In the genomic region with DNA sequence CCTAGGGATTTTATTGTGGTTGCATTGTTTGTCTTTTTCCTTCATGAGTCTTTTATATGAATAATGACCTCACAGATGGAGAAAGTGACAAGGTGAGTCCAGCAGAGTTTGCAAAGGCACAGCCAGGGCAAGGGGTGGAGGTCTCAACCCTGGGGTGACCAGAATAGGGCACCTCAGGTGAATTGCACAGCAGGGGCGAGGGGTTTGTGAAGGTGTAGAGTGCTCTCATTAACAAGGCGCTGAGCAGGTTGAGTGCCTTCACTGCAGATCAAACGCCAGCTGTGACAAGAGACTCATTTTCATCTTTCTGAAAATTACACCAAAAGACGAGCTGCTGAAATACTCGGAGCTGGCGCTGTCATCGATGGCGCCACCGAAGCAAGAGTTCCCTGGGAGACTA, we compare ENCODE assay signal across 9 mouse cellular contexts. TPM values are rescaled to one million over a fixed set of nuclear protein-coding genes. Genes with fewer than 3 reads are reported as not detected.
DNase-seq lines count a peak whose midpoint lies in the region; ATAC-seq and TF ChIP-seq lines count a peak whose summit lies in the region.
"Had no signal": no experiment of that assay in that cellular context is flagged by ENCODE, and none has a peak within 500 bp of the region (broad histone marks: within the 10 kb centered on the region; RNA-seq: fewer than 3 reads in every experiment).

No protein-coding gene starts in this region.

- no peak overlapping the region for H3K9ac ChIP-seq in liver, embryonic 11.5 days (ENCODE audit: low read depth, low read length)
- H3K9ac ChIP-seq in liver, embryonic 12.5 days = no peak overlapping the region
- no peak overlapping the region for H3K9ac ChIP-seq in forebrain, embryonic 11.5 days (ENCODE audit: low read length)
- H3K9ac ChIP-seq in hindbrain, postnatal 0 days (replicated peaks; ENCODE audit: low read length) = peak overlapping the region; percentile 55; the same call in 1 of the 2 replicates
- peak overlapping the region; percentile 50 for H3K9ac ChIP-seq in neural tube, embryonic 15.5 days (replicated peaks)

- TF ChIP-seq CTCF in hindbrain, postnatal 0 days (IDR thresholded peaks at IDR 0.05; ENCODE audit: low read depth) = no peak

- no peak overlapping the region for H3K27ac ChIP-seq in liver, embryonic 11.5 days (ENCODE audit: low read depth, low read length)
- H3K27ac ChIP-seq in liver, embryonic 12.5 days = no peak overlapping the region
- H3K27ac ChIP-seq in forebrain, embryonic 11.5 days (ENCODE audit: low read depth, low read length) = no peak overlapping the region
- H3K27ac ChIP-seq in hindbrain, postnatal 0 days = peak overlapping the region; percentile 74
- peak overlapping the region; percentile 72; the same call in 1 of the 2 replicates for H3K27ac ChIP-seq in neural tube, embryonic 15.5 days (replicated peaks)

- WGBS in liver, embryonic 11.5 days = 15% methylated on average over 9 of the region's 9 CpGs
- WGBS in liver, embryonic 12.5 days (ENCODE audit: insufficient replicate concordance) = 15% methylated on average over 9 of the region's 9 CpGs
- WGBS in forebrain, embryonic 11.5 days = 20% methylated on average over 9 of the region's 9 CpGs
- 15% methylated on average over 9 of the region's 9 CpGs for WGBS in hindbrain, postnatal 0 days
- 7% methylated on average over 9 of the region's 9 CpGs for WGBS in neural tube, embryonic 15.5 days

- peaks cover 50% of the 10 kb centered on the region for H3K27me3 ChIP-seq in liver, embryonic 11.5 days (replicated peaks; ENCODE audit: control insufficient read depth, insufficient read depth, low read length)
- H3K27me3 ChIP-seq in liver, embryonic 12.5 days (replicated peaks) = peaks cover 85% of the 10 kb centered on the region
- H3K27me3 ChIP-seq in forebrain, embryonic 11.5 days (ENCODE audit: control insufficient read depth, insufficient read depth, low read length) = peaks cover 64% of the 10 kb centered on the region
- peaks cover 12% of the 10 kb centered on the region for H3K27me3 ChIP-seq in hindbrain, postnatal 0 days (ENCODE audit: insufficient read depth, low read length)
- H3K27me3 ChIP-seq in neural tube, embryonic 15.5 days (replicated peaks) = peaks cover 31% of the 10 kb centered on the region

- no peaks in the 10 kb centered on the region for H3K4me1 ChIP-seq in liver, embryonic 11.5 days (replicated peaks; ENCODE audit: control insufficient read depth, insufficient read depth, low read length)
- peaks cover 6% of the 10 kb centered on the region; the same call in 1 of the 2 replicates for H3K4me1 ChIP-seq in liver, embryonic 12.5 days
- peaks cover 7% of the 10 kb centered on the region; the same call in 1 of the 2 replicates for H3K4me1 ChIP-seq in forebrain, embryonic 11.5 days (replicated peaks; ENCODE audit: control insufficient read depth, insufficient read depth, low read length)
- no peaks in the 10 kb centered on the region for H3K4me1 ChIP-seq in hindbrain, postnatal 0 days (ENCODE audit: insufficient read depth, low read length)
- H3K4me1 ChIP-seq in neural tube, embryonic 15.5 days = peaks cover 31% of the 10 kb centered on the region

- H3K9me3 ChIP-seq in liver, embryonic 11.5 days (ENCODE audit: control insufficient read depth, low read length) = no peaks in the 10 kb centered on the region
- H3K9me3 ChIP-seq in liver, embryonic 12.5 days (replicated peaks) = no peaks in the 10 kb centered on the region
- no peaks in the 10 kb centered on the region for H3K9me3 ChIP-seq in forebrain, embryonic 11.5 days (ENCODE audit: control insufficient read depth, low read length)
- no peaks in the 10 kb centered on the region for H3K9me3 ChIP-seq in hindbrain, postnatal 0 days (ENCODE audit: low read length)
- H3K9me3 ChIP-seq in neural tube, embryonic 15.5 days (replicated peaks) = no peaks in the 10 kb centered on the region

- H3K36me3 ChIP-seq in liver, embryonic 11.5 days (ENCODE audit: control insufficient read depth, insufficient read depth, low read length) = no peaks in the 10 kb centered on the region
- no peaks in the 10 kb centered on the region for H3K36me3 ChIP-seq in liver, embryonic 12.5 days
- no peaks in the 10 kb centered on the region for H3K36me3 ChIP-seq in forebrain, embryonic 11.5 days (ENCODE audit: control insufficient read depth, insufficient read depth, low read length)
- H3K36me3 ChIP-seq in hindbrain, postnatal 0 days (ENCODE audit: insufficient read depth, low read length) = no peaks in the 10 kb centered on the region
- no peaks in the 10 kb centered on the region for H3K36me3 ChIP-seq in neural tube, embryonic 15.5 days

- no peak for DNase-seq in liver, embryonic 11.5 days (ENCODE audit: low spot score)
- DNase-seq in forebrain, embryonic 11.5 days (ENCODE audit: low spot score) = peak; percentile 48
- peak; percentile 20 for DNase-seq in hindbrain, postnatal 0 days (ENCODE audit: low spot score)
- DNase-seq in thymus, adult 18-20 months = no peak
- no peak for DNase-seq in urinary bladder, postnatal 14 days (ENCODE audit: low spot score)
- DNase-seq: thymus, postnatal 25 days had no signal

- H3K4me3 ChIP-seq in liver, embryonic 11.5 days (ENCODE audit: low read depth, low read length) = no peak overlapping the region
- H3K4me3 ChIP-seq in liver, embryonic 12.5 days = no peak overlapping the region
- no peak overlapping the region; the same call in 1 of the 2 replicates for H3K4me3 ChIP-seq in forebrain, embryonic 11.5 days (ENCODE audit: low read depth, low read length)
- peak overlapping the region; percentile 45 for H3K4me3 ChIP-seq in hindbrain, postnatal 0 days (ENCODE audit: low read length)
- H3K4me3 ChIP-seq in neural tube, embryonic 15.5 days (replicated peaks) = peak overlapping the region; percentile 55

- H3K4me2 ChIP-seq in liver, embryonic 11.5 days = peak overlapping the region; percentile 80; the same call in 1 of the 2 replicates
- no peak overlapping the region for H3K4me2 ChIP-seq in liver, embryonic 12.5 days
- peak overlapping the region; percentile 95; the same call in 1 of the 2 replicates for H3K4me2 ChIP-seq in forebrain, embryonic 11.5 days (ENCODE audit: low read depth, low read length, severe bottlenecking)
- H3K4me2 ChIP-seq in hindbrain, postnatal 0 days (ENCODE audit: low read depth, low read length) = peak overlapping the region; percentile 63
- peak overlapping the region; percentile 76 for H3K4me2 ChIP-seq in neural tube, embryonic 15.5 days

- ATAC-seq in liver, embryonic 11.5 days (replicated peaks; ENCODE audit: low FRiP score) = no peak
- ATAC-seq in liver, embryonic 12.5 days = no peak
- no peak for ATAC-seq in forebrain, embryonic 11.5 days (replicated peaks; ENCODE audit: low FRiP score)
- no peak for ATAC-seq in hindbrain, postnatal 0 days
- peak; percentile 9; the same call in 1 of the 2 replicates for ATAC-seq in neural tube, embryonic 15.5 days (ENCODE audit: low FRiP score)

RNA-seq across cellular contexts. Expression of a gene that starts 36.6 kb away (rescaled TPM):
- 2.2 and 2.9 TPM in 2 replicates for polyA plus RNA-seq in liver, embryonic 11.5 days (2014; fragmentation: Nextera tagmentation; extraction: Ambion mirVana)
- 1.7 and 2.0 TPM in 2 replicates for polyA plus RNA-seq in liver, embryonic 12.5 days (2016; fragmentation: Nextera tagmentation; extraction: Ambion mirVana)
- polyA plus RNA-seq in forebrain, embryonic 11.5 days (2014; fragmentation: Nextera tagmentation; extraction: Ambion mirVana) = 5.0 and 6.7 TPM in 2 replicates
- total RNA-seq in hindbrain, postnatal 0 days (2014; rRNA removed) = 22.1 and 27.7 TPM in 2 replicates
- polyA plus RNA-seq in hindbrain, postnatal 0 days (2015; fragmentation: Nextera tagmentation; extraction: Ambion mirVana) = 25.6 and 26.9 TPM in 2 replicates
- 21.7 and 30.5 TPM in 2 replicates for polyA plus RNA-seq in neural tube, embryonic 15.5 days (2015; fragmentation: Nextera tagmentation; extraction: Ambion mirVana)
- polyA plus RNA-seq: erythroblast, embryonic 14.5 days had no signal

RNA-seq across cellular contexts. Expression of a gene that starts 46.9 kb away (rescaled TPM):
- not detected in 2 replicates for polyA plus RNA-seq in liver, embryonic 11.5 days (2014; fragmentation: Nextera tagmentation; extraction: Ambion mirVana)
- polyA plus RNA-seq in liver, embryonic 12.5 days (2016; fragmentation: Nextera tagmentation; extraction: Ambion mirVana) = not detected in 2 replicates
- not detected in 2 replicates for polyA plus RNA-seq in forebrain, embryonic 11.5 days (2014; fragmentation: Nextera tagmentation; extraction: Ambion mirVana)
- 1.2 and 7.6 TPM in 2 replicates for total RNA-seq in hindbrain, postnatal 0 days (2014; rRNA removed)
- polyA plus RNA-seq in hindbrain, postnatal 0 days (2015; fragmentation: Nextera tagmentation; extraction: Ambion mirVana) = 0.49 and 0.95 TPM in 2 replicates
- 0.64 and 0.72 TPM in 2 replicates for polyA plus RNA-seq in neural tube, embryonic 15.5 days (2015; fragmentation: Nextera tagmentation; extraction: Ambion mirVana)
- polyA plus RNA-seq: erythroblast, embryonic 14.5 days had no signal

Comparison
In these comparisons a context has a peak if more than half of its experiments do, and no peak if none do; other contexts are left out.
1. DNase-seq: peak in forebrain, embryonic 11.5 days (single experiment) and hindbrain, postnatal 0 days (single experiment); none in liver, embryonic 11.5 days (single experiment), thymus, adult 18-20 months (0 of 2) and urinary bladder, postnatal 14 days (single experiment).
2. H3K27ac ChIP-seq: peak in hindbrain, postnatal 0 days (single experiment) and neural tube, embryonic 15.5 days (single experiment); none in liver, embryonic 11.5 days (single experiment), liver, embryonic 12.5 days (single experiment) and forebrain, embryonic 11.5 days (single experiment).
3. H3K4me3 ChIP-seq: peak in hindbrain, postnatal 0 days (single experiment) and neural tube, embryonic 15.5 days (single experiment); none in liver, embryonic 11.5 days (single experiment), liver, embryonic 12.5 days (single experiment) and forebrain, embryonic 11.5 days (single experiment).
4. H3K9ac ChIP-seq: peak in hindbrain, postnatal 0 days (single experiment) and neural tube, embryonic 15.5 days (single experiment); none in liver, embryonic 11.5 days (single experiment), liver, embryonic 12.5 days (single experiment) and forebrain, embryonic 11.5 days (single experiment).